Mouse (Mus musculus): Measurements from ENCODE around the gene Lmx1b. TPM values are rescaled to one million over a fixed set of nuclear protein-coding genes. Genes with fewer than 3 reads are reported as not detected.
A peak's percentile ranks its signal among the peaks of the same experiment; 100 is the strongest.

Gene Lmx1b
- polyA plus RNA-seq, 1 experiment from 2014 or later, result 0.59 TPM

- H3K27me3 ChIP-seq, result peaks cover 71% of the 10 kb centered on the region
- H3K4me2 ChIP-seq (replicated peaks), result peak overlapping the region; percentile 26
- no peaks in the 10 kb centered on the region for H3K9me3 ChIP-seq (replicated peaks)
- ATAC-seq (ENCODE audit: insufficient number of reproducible peaks, low FRiP score, low TSS enrichment, low read depth), result no peak
- H3K9ac ChIP-seq, result no peak overlapping the region
- WGBS, result 15% methylated on average over 16 of the region's 16 CpGs
- no peak overlapping the region for H3K27ac ChIP-seq (replicated peaks)
- H3K4me1 ChIP-seq, result peaks cover 44% of the 10 kb centered on the region
- no peak overlapping the region for H3K4me3 ChIP-seq (replicated peaks)
- H3K36me3 ChIP-seq, result no peaks in the 10 kb centered on the region
These were observed 13.9 kb downstream of the Lmx1b start for GRCm38 (mm10) chr2:33626262-33627057.

- peaks cover 23% of the 10 kb centered on the region for H3K4me1 ChIP-seq
- no peak for ATAC-seq (ENCODE audit: insufficient number of reproducible peaks, low FRiP score, low TSS enrichment, low read depth)
- WGBS, result 59% methylated on average over 9 of the region's 9 CpGs
- H3K4me3 ChIP-seq (replicated peaks), result no peak overlapping the region
- no peaks in the 10 kb centered on the region for H3K9me3 ChIP-seq (replicated peaks)
- H3K27me3 ChIP-seq, result peaks cover 66% of the 10 kb centered on the region
- no peak overlapping the region for H3K27ac ChIP-seq (replicated peaks)
- H3K4me2 ChIP-seq (replicated peaks), result no peak overlapping the region
- no peaks in the 10 kb centered on the region for H3K36me3 ChIP-seq
- no peak overlapping the region for H3K9ac ChIP-seq
These were observed 22.6 kb downstream of the Lmx1b start for GRCm38 (mm10) chr2:33617670-33618069.

GRCm38 (mm10) chr2:33616411-33616843, 23.9 kb downstream of the Lmx1b start:
- WGBS, result under 1% methylated on average over 30 of the region's 30 CpGs
- H3K4me3 ChIP-seq (replicated peaks), result peak overlapping the region; percentile 39
- H3K27me3 ChIP-seq, result peaks cover 74% of the 10 kb centered on the region
- no peaks in the 10 kb centered on the region for H3K9me3 ChIP-seq (replicated peaks)
- H3K36me3 ChIP-seq, result no peaks in the 10 kb centered on the region
- peak overlapping the region; percentile 66 for H3K4me2 ChIP-seq (replicated peaks)
- no peak overlapping the region for H3K9ac ChIP-seq
- H3K27ac ChIP-seq (replicated peaks), result no peak overlapping the region
- no peak for ATAC-seq (ENCODE audit: insufficient number of reproducible peaks, low FRiP score, low TSS enrichment, low read depth)
- H3K4me1 ChIP-seq, result peaks cover 23% of the 10 kb centered on the region

- H3K4me3 ChIP-seq (replicated peaks), result peak overlapping the region; percentile 39
- H3K36me3 ChIP-seq, result no peaks in the 10 kb centered on the region
- H3K4me1 ChIP-seq, result peaks cover 23% of the 10 kb centered on the region
- peaks cover 74% of the 10 kb centered on the region for H3K27me3 ChIP-seq
- no peak overlapping the region for H3K27ac ChIP-seq (replicated peaks)
- WGBS, result 10% methylated on average over 17 of the region's 17 CpGs
- no peaks in the 10 kb centered on the region for H3K9me3 ChIP-seq (replicated peaks)
- H3K4me2 ChIP-seq (replicated peaks), result peak overlapping the region; percentile 66
- no peak overlapping the region for H3K9ac ChIP-seq
- ATAC-seq (ENCODE audit: insufficient number of reproducible peaks, low FRiP score, low TSS enrichment, low read depth), result no peak
These were observed 24.4 kb downstream of the Lmx1b start for GRCm38 (mm10) chr2:33615843-33616344.

- no peak overlapping the region for H3K9ac ChIP-seq
- no peaks in the 10 kb centered on the region for H3K36me3 ChIP-seq
- no peak overlapping the region for H3K27ac ChIP-seq (replicated peaks)
- H3K9me3 ChIP-seq (replicated peaks), result no peaks in the 10 kb centered on the region
- WGBS, result 14% methylated on average over 18 of the region's 18 CpGs
- no peak overlapping the region for H3K4me3 ChIP-seq (replicated peaks)
- ATAC-seq (ENCODE audit: insufficient number of reproducible peaks, low FRiP score, low TSS enrichment, low read depth), result no peak
- H3K4me2 ChIP-seq (replicated peaks), result no peak overlapping the region
- H3K27me3 ChIP-seq, result peaks cover 36% of the 10 kb centered on the region
- peaks cover 14% of the 10 kb centered on the region for H3K4me1 ChIP-seq
These were observed 34.6 kb downstream of the Lmx1b start for GRCm38 (mm10) chr2:33605487-33606256.

- peaks cover 33% of the 10 kb centered on the region for H3K27me3 ChIP-seq
- H3K9me3 ChIP-seq (replicated peaks), result no peaks in the 10 kb centered on the region
- H3K9ac ChIP-seq, result no peak overlapping the region
- no peak overlapping the region for H3K4me3 ChIP-seq (replicated peaks)
- H3K4me2 ChIP-seq (replicated peaks), result no peak overlapping the region
- peaks cover 14% of the 10 kb centered on the region for H3K4me1 ChIP-seq
- 24% methylated on average over 7 of the region's 7 CpGs for WGBS
- no peaks in the 10 kb centered on the region for H3K36me3 ChIP-seq
- H3K27ac ChIP-seq (replicated peaks), result no peak overlapping the region
- no peak for ATAC-seq (ENCODE audit: insufficient number of reproducible peaks, low FRiP score, low TSS enrichment, low read depth)
These were observed 35.3 kb downstream of the Lmx1b start for GRCm38 (mm10) chr2:33604846-33605486.

GRCm38 (mm10) chr2:33600520-33600919, 39.8 kb downstream of the Lmx1b start:
- no peak overlapping the region for H3K9ac ChIP-seq
- no peaks in the 10 kb centered on the region for H3K36me3 ChIP-seq
- H3K27me3 ChIP-seq, result peaks cover 12% of the 10 kb centered on the region
- 42% methylated on average over 6 of the region's 6 CpGs for WGBS
- H3K9me3 ChIP-seq (replicated peaks), result no peaks in the 10 kb centered on the region
- no peak overlapping the region for H3K27ac ChIP-seq (replicated peaks)
- H3K4me3 ChIP-seq (replicated peaks), result no peak overlapping the region
- no peak overlapping the region for H3K4me2 ChIP-seq (replicated peaks)
- peaks cover 10% of the 10 kb centered on the region for H3K4me1 ChIP-seq
- ATAC-seq (ENCODE audit: insufficient number of reproducible peaks, low FRiP score, low TSS enrichment, low read depth), result no peak

GRCm38 (mm10) chr2:33597384-33597783, 42.9 kb downstream of the Lmx1b start:
- H3K27ac ChIP-seq (replicated peaks), result no peak overlapping the region
- H3K4me3 ChIP-seq (replicated peaks), result no peak overlapping the region
- no peaks in the 10 kb centered on the region for H3K36me3 ChIP-seq
- no peak for ATAC-seq (ENCODE audit: insufficient number of reproducible peaks, low FRiP score, low TSS enrichment, low read depth)
- H3K27me3 ChIP-seq, result no peaks in the 10 kb centered on the region; the same call in 1 of the 2 replicates
- H3K9ac ChIP-seq, result no peak overlapping the region
- no peaks in the 10 kb centered on the region for H3K9me3 ChIP-seq (replicated peaks)
- 42% methylated on average over 4 of the region's 4 CpGs for WGBS
- H3K4me2 ChIP-seq (replicated peaks), result no peak overlapping the region
- H3K4me1 ChIP-seq, result peaks cover 32% of the 10 kb centered on the region

- ATAC-seq (ENCODE audit: insufficient number of reproducible peaks, low FRiP score, low TSS enrichment, low read depth), result no peak
- Histone ChIP-seq H3K36me3 (no peaks in the 10 kb centered on the region), H3K9me3 (replicated peaks) (no peaks in the 10 kb centered on the region), H3K4me2 (replicated peaks) (no peak overlapping the region), H3K9ac (no peak overlapping the region), H3K27ac (replicated peaks) (no peak overlapping the region), H3K4me3 (replicated peaks) (no peak overlapping the region), H3K27me3 (no peaks in the 10 kb centered on the region; the same call in 1 of the 2 replicates), H3K4me1 (peaks cover 40% of the 10 kb centered on the region)
- 30% methylated on average over 7 of the region's 7 CpGs for WGBS
These were observed 45.3 kb downstream of the Lmx1b start for GRCm38 (mm10) chr2:33595085-33595423.

GRCm38 (mm10) chr2:33594181-33595084, 45.9 kb downstream of the Lmx1b start:
- Histone ChIP-seq H3K4me2 (replicated peaks) (no peak overlapping the region), H3K27ac (replicated peaks) (no peak overlapping the region), H3K27me3 (no peaks in the 10 kb centered on the region; the same call in 1 of the 2 replicates), H3K9me3 (replicated peaks) (no peaks in the 10 kb centered on the region), H3K4me1 (peaks cover 40% of the 10 kb centered on the region), H3K9ac (no peak overlapping the region), H3K4me3 (replicated peaks) (no peak overlapping the region), H3K36me3 (no peaks in the 10 kb centered on the region)
- WGBS, result 51% methylated on average over 9 of the region's 9 CpGs
- ATAC-seq (ENCODE audit: insufficient number of reproducible peaks, low FRiP score, low TSS enrichment, low read depth), result no peak
